Mouse (Mus musculus): ENCODE results near the gene Golph3l. TPM values are rescaled to one million over a fixed set of nuclear protein-coding genes. Genes with fewer than 3 reads are reported as not detected.

Golph3l gene
- total RNA-seq, 2 experiments from 2014 or later = 10.8 to 13.5 TPM

GRCm38 (mm10) chr3:95630856-95631255 is 42.1 kb downstream of the Golph3l start:
- intact Hi-C loops (cut with DNase I) = loop anchor here (5.0 kb wide), 3 partner anchors 101 to 141 kb away; no protein-coding TSS in a partner anchor
- H3K4me3 ChIP-seq = no peak overlapping the region
- H3K27ac ChIP-seq = peak overlapping the region; percentile 16; the same call in 1 of the 2 replicates
- DNase-seq = no peak
- no peak for TF ChIP-seq CTCF (IDR thresholded peaks at IDR 0.05)

GRCm38 (mm10) chr3:95631304-95631703 is 42.6 kb downstream of the Golph3l start:
- DNase-seq = no peak
- H3K4me3 ChIP-seq = no peak overlapping the region
- H3K27ac ChIP-seq = peak overlapping the region; percentile 16; the same call in 1 of the 2 replicates
- intact Hi-C loops (cut with DNase I) = loop anchor here (5.0 kb wide), 3 partner anchors 101 to 141 kb away; no protein-coding TSS in a partner anchor
- TF ChIP-seq CTCF (IDR thresholded peaks at IDR 0.05) = no peak

GRCm38 (mm10) chr3:95632648-95633588 is 44.2 kb downstream of the Golph3l start:
- DNase-seq = no peak
- no peak overlapping the region for H3K4me3 ChIP-seq
- intact Hi-C loops (cut with DNase I) = loop anchor here (1.0 to 5.0 kb wide), 4 partner anchors 42 to 139 kb away; no protein-coding TSS in a partner anchor
- peak overlapping the region; percentile 75 for H3K27ac ChIP-seq
- TF ChIP-seq CTCF (IDR thresholded peaks at IDR 0.05) = peak; percentile 78

- peak overlapping the region; percentile 36; the same call in 1 of the 2 replicates for H3K27ac ChIP-seq
- intact Hi-C loops (cut with DNase I) = no loop called here
Observed at GRCm38 (mm10) chr3:95635636-95636035, 46.9 kb downstream of the Golph3l start.

GRCm38 (mm10) chr3:95636072-95636471 is 47.3 kb downstream of the Golph3l start:
- peak overlapping the region; percentile 36; the same call in 1 of the 2 replicates for H3K27ac ChIP-seq
- no peak for DNase-seq
- intact Hi-C loops (cut with DNase I) = no loop called here
- no peak overlapping the region for H3K4me3 ChIP-seq
- TF ChIP-seq CTCF (IDR thresholded peaks at IDR 0.05) = no peak

More at GRCm38 (mm10) chr3:95635636-95636035, 46.9 kb downstream of the Golph3l start:
- no peak for TF ChIP-seq CTCF (IDR thresholded peaks at IDR 0.05)
- no peak for DNase-seq
- no peak overlapping the region for H3K4me3 ChIP-seq

GRCm38 (mm10) chr3:95639694-95640093 is 51.0 kb downstream of the Golph3l start:
- peak; percentile 42 for TF ChIP-seq CTCF (IDR thresholded peaks at IDR 0.05)
- no peak for DNase-seq
- intact Hi-C loops (cut with DNase I) = no loop called here

GRCm38 (mm10) chr3:95643097-95643496 is 54.4 kb downstream of the Golph3l start:
- Histone ChIP-seq H3K4me3 (no peak overlapping the region), H3K27ac (no peak overlapping the region)
- TF ChIP-seq CTCF (IDR thresholded peaks at IDR 0.05) = no peak
- DNase-seq = no peak
- intact Hi-C loops (cut with DNase I) = no loop called here

More at GRCm38 (mm10) chr3:95639694-95640093, 51.0 kb downstream of the Golph3l start:
- no peak overlapping the region for H3K4me3 ChIP-seq
- H3K27ac ChIP-seq = no peak overlapping the region

- intact Hi-C loops (cut with DNase I) = no loop called here
- no peak for DNase-seq
Observed at GRCm38 (mm10) chr3:95645313-95646235, 56.8 kb downstream of the Golph3l start.

GRCm38 (mm10) chr3:95648016-95648415 is 59.3 kb downstream of the Golph3l start:
- intact Hi-C loops (cut with DNase I) = no loop called here
- Histone ChIP-seq H3K4me3 (no peak overlapping the region), H3K27ac (no peak overlapping the region)
- DNase-seq = no peak
- TF ChIP-seq CTCF (IDR thresholded peaks at IDR 0.05) = no peak

More at GRCm38 (mm10) chr3:95645313-95646235, 56.8 kb downstream of the Golph3l start:
- Histone ChIP-seq H3K4me3 (no peak overlapping the region), H3K27ac (peak overlapping the region; percentile 57)
- TF ChIP-seq CTCF (IDR thresholded peaks at IDR 0.05) = no peak

GRCm38 (mm10) chr3:95650276-95651032 is 61.7 kb downstream of the Golph3l start:
- Histone ChIP-seq H3K27ac (peak overlapping the region; percentile 88), H3K4me3 (peak overlapping the region; percentile 34)
- intact Hi-C loops (cut with DNase I) = no loop called here
- no peak for TF ChIP-seq CTCF (IDR thresholded peaks at IDR 0.05)
- peak; percentile 68 for DNase-seq

GRCm38 (mm10) chr3:95651033-95651373 is 62.3 kb downstream of the Golph3l start:
- DNase-seq = no peak
- Histone ChIP-seq H3K4me3 (peak overlapping the region; percentile 34), H3K27ac (peak overlapping the region; percentile 88)
- intact Hi-C loops (cut with DNase I) = no loop called here
- TF ChIP-seq CTCF (IDR thresholded peaks at IDR 0.05) = no peak
